Mouse (Mus musculus) hindbrain, embryonic 10.5 days (tissue): ENCODE data around the gene Btrc. TPM values are rescaled to one million over a fixed set of nuclear protein-coding genes. Genes with fewer than 3 reads are reported as not detected.
A peak's percentile ranks its signal among the peaks of the same experiment; 100 is the strongest.

ENCODE experiments used
- DNase-seq: peaks from one replicate; pipeline ENCODE4 v3.0.0-alpha.2; 2017; ENCODE audit warnings: low spot score
- H3K27ac ChIP-seq: fragments of 300-500 bp; sonication (generic); 2 replicates; pipeline ENCODE4 v1.5.1; 2016; ENCODE audit warnings: mild to moderate bottlenecking, moderate library complexity
- H3K27me3 ChIP-seq: fragments of 300-500 bp; sonication (generic); 2 replicates; pipeline ENCODE4 v1.6.1; 2016; ENCODE audit warnings: mild to moderate bottlenecking; ENCODE audit not compliant: poor library complexity, insufficient read depth, severe bottlenecking
- H3K36me3 ChIP-seq: fragments of 300-500 bp; sonication (generic); 2 replicates; pipeline ENCODE4 v1.6.1; 2016; ENCODE audit warnings: mild to moderate bottlenecking, moderate library complexity
- H3K4me1 ChIP-seq: fragments of 300-500 bp; sonication (generic); replicated peaks from 2 replicates; pipeline ENCODE4 v1.6.1; 2016; ENCODE audit warnings: mild to moderate bottlenecking
- H3K4me3 ChIP-seq: fragments of 300-500 bp; sonication (generic); 2 replicates; pipeline ENCODE4 v1.5.1; 2016; ENCODE audit warnings: mild to moderate bottlenecking, moderate library complexity
- H3K9me3 ChIP-seq: fragments of 300-500 bp; sonication (generic); 2 replicates; pipeline ENCODE4 v1.6.1; 2016; ENCODE audit warnings: mild to moderate bottlenecking, moderate library complexity
- WGBS: fragments of 180-500 bp; shearing (Covaris S2); methylation state at CpG from one replicate; pipeline ENCODE4 v1.1.7; 2016; 5-methylcytosine and 5-hydroxymethylcytosine counted together
- polyA plus RNA-seq: library from polyadenylated mRNA; unstranded; fragments of >200 nt; fragmentation: Nextera tagmentation; extraction: Ambion mirVana; gene quantifications from 2 replicates; pipeline ENCODE4 v1.2.1, GENCODE M21; 2016

Btrc gene
- polyA plus RNA-seq, 1 experiment from 2014 or later, result 48.1 TPM

GRCm38 (mm10) chr19:45529294-45529693 is 165.8 kb downstream of the Btrc start:
- WGBS, result 87% methylated on average over 5 of the region's 5 CpGs
- DNase-seq, result no peak
- H3K9me3 ChIP-seq, result no peaks in the 10 kb centered on the region
- peaks cover 53% of the 10 kb centered on the region for H3K36me3 ChIP-seq
- peaks cover 5% of the 10 kb centered on the region; the same call in 1 of the 2 replicates for H3K27me3 ChIP-seq
- peaks cover 2% of the 10 kb centered on the region for H3K4me1 ChIP-seq
- no peak overlapping the region for H3K4me3 ChIP-seq
- H3K27ac ChIP-seq, result no peak overlapping the region

- Histone ChIP-seq H3K4me1 (peaks cover 9% of the 10 kb centered on the region), H3K4me3 (no peak overlapping the region), H3K27ac (no peak overlapping the region), H3K27me3 (peaks cover 8% of the 10 kb centered on the region), H3K9me3 (no peaks in the 10 kb centered on the region), H3K36me3 (peaks cover 45% of the 10 kb centered on the region)
- no peak for DNase-seq
- WGBS, result 88% methylated on average over 15 of the region's 15 CpGs
Measured at GRCm38 (mm10) chr19:45530200-45530995, 166.9 kb downstream of the Btrc start.

GRCm38 (mm10) chr19:45531554-45531953 is 168.0 kb downstream of the Btrc start:
- WGBS, result 68% methylated on average over 6 of the region's 6 CpGs
- H3K9me3 ChIP-seq, result no peaks in the 10 kb centered on the region
- peaks cover 44% of the 10 kb centered on the region for H3K36me3 ChIP-seq
- no peak overlapping the region for H3K4me3 ChIP-seq
- peaks cover 15% of the 10 kb centered on the region for H3K4me1 ChIP-seq
- H3K27ac ChIP-seq, result no peak overlapping the region
- H3K27me3 ChIP-seq, result peaks cover 19% of the 10 kb centered on the region
- DNase-seq, result no peak

GRCm38 (mm10) chr19:45533617-45534016 is 170.1 kb downstream of the Btrc start:
- peaks cover 33% of the 10 kb centered on the region for H3K27me3 ChIP-seq
- no peak overlapping the region for H3K4me3 ChIP-seq
- WGBS, result 73% methylated on average over 7 of the region's 7 CpGs
- no peaks in the 10 kb centered on the region for H3K9me3 ChIP-seq
- no peak overlapping the region for H3K27ac ChIP-seq
- DNase-seq, result no peak
- peaks cover 24% of the 10 kb centered on the region for H3K36me3 ChIP-seq
- H3K4me1 ChIP-seq, result peaks cover 15% of the 10 kb centered on the region

- 81% methylated on average over 8 of the region's 8 CpGs for WGBS
- H3K36me3 ChIP-seq, result peaks cover 7% of the 10 kb centered on the region
- no peak overlapping the region for H3K4me3 ChIP-seq
- peaks cover 49% of the 10 kb centered on the region for H3K27me3 ChIP-seq
- H3K4me1 ChIP-seq, result peaks cover 15% of the 10 kb centered on the region
- DNase-seq, result no peak
- no peaks in the 10 kb centered on the region for H3K9me3 ChIP-seq
- no peak overlapping the region for H3K27ac ChIP-seq
Measured at GRCm38 (mm10) chr19:45535214-45535735, 171.7 kb downstream of the Btrc start.

- 68% methylated on average over 6 of the region's 6 CpGs for WGBS
- Histone ChIP-seq H3K9me3 (no peaks in the 10 kb centered on the region), H3K36me3 (peaks cover 2% of the 10 kb centered on the region; the same call in 1 of the 2 replicates), H3K27ac (no peak overlapping the region), H3K4me1 (peaks cover 21% of the 10 kb centered on the region), H3K27me3 (peaks cover 53% of the 10 kb centered on the region), H3K4me3 (no peak overlapping the region)
- no peak for DNase-seq
Measured at GRCm38 (mm10) chr19:45535929-45536328, 172.4 kb downstream of the Btrc start.

GRCm38 (mm10) chr19:45537505-45537904 is 174.0 kb downstream of the Btrc start:
- peaks cover 32% of the 10 kb centered on the region for H3K4me1 ChIP-seq
- peaks cover 67% of the 10 kb centered on the region for H3K27me3 ChIP-seq
- no peak overlapping the region for H3K27ac ChIP-seq
- 40% methylated on average over 1 of the region's 1 CpGs for WGBS
- no peaks in the 10 kb centered on the region for H3K36me3 ChIP-seq
- H3K9me3 ChIP-seq, result no peaks in the 10 kb centered on the region
- DNase-seq, result peak; percentile 47
- H3K4me3 ChIP-seq, result no peak overlapping the region

GRCm38 (mm10) chr19:45540657-45541408 is 177.3 kb downstream of the Btrc start:
- Histone ChIP-seq H3K27ac (peak overlapping the region; percentile 83), H3K4me3 (peak overlapping the region; percentile 58), H3K4me1 (peaks cover 39% of the 10 kb centered on the region), H3K27me3 (peaks cover 92% of the 10 kb centered on the region), H3K36me3 (no peaks in the 10 kb centered on the region), H3K9me3 (no peaks in the 10 kb centered on the region)
- WGBS, result 24% methylated on average over 8 of the region's 8 CpGs
- DNase-seq, result no peak

GRCm38 (mm10) chr19:45541409-45542041 is 178.0 kb downstream of the Btrc start:
- Histone ChIP-seq H3K9me3 (no peaks in the 10 kb centered on the region), H3K27ac (peak overlapping the region; percentile 83), H3K4me3 (peak overlapping the region; percentile 58), H3K36me3 (no peaks in the 10 kb centered on the region), H3K4me1 (peaks cover 35% of the 10 kb centered on the region), H3K27me3 (peaks cover 92% of the 10 kb centered on the region)
- WGBS, result under 1% methylated on average over 37 of the region's 58 CpGs
- peak; percentile 74 for DNase-seq

- DNase-seq, result no peak
- H3K27me3 ChIP-seq, result peaks cover 98% of the 10 kb centered on the region
Measured at GRCm38 (mm10) chr19:45542061-45542460, 178.5 kb downstream of the Btrc start.

GRCm38 (mm10) chr19:45544152-45544924 is 180.8 kb downstream of the Btrc start:
- Histone ChIP-seq H3K27me3 (peaks cover 100% of the 10 kb centered on the region), H3K27ac (no peak overlapping the region)
- under 1% methylated on average over 22 of the region's 26 CpGs for WGBS

More at GRCm38 (mm10) chr19:45542061-45542460, 178.5 kb downstream of the Btrc start:
- Histone ChIP-seq H3K36me3 (no peaks in the 10 kb centered on the region), H3K27ac (peak overlapping the region; percentile 83), H3K9me3 (no peaks in the 10 kb centered on the region), H3K4me3 (peak overlapping the region; percentile 58), H3K4me1 (peaks cover 35% of the 10 kb centered on the region)
- 9% methylated on average over 3 of the region's 3 CpGs for WGBS

GRCm38 (mm10) chr19:45544925-45545321 is 181.4 kb downstream of the Btrc start:
- WGBS, result under 1% methylated on average over 30 of the region's 30 CpGs
- H3K27me3 ChIP-seq, result peaks cover 100% of the 10 kb centered on the region
- H3K27ac ChIP-seq, result no peak overlapping the region
- DNase-seq, result peak; percentile 85
- H3K4me3 ChIP-seq, result peak overlapping the region; percentile 50
- peaks cover 49% of the 10 kb centered on the region for H3K4me1 ChIP-seq
- no peaks in the 10 kb centered on the region for H3K36me3 ChIP-seq
- H3K9me3 ChIP-seq, result no peaks in the 10 kb centered on the region

More at GRCm38 (mm10) chr19:45544152-45544924, 180.8 kb downstream of the Btrc start:
- H3K9me3 ChIP-seq, result no peaks in the 10 kb centered on the region
- peaks cover 49% of the 10 kb centered on the region for H3K4me1 ChIP-seq
- H3K36me3 ChIP-seq, result no peaks in the 10 kb centered on the region
- H3K4me3 ChIP-seq, result peak overlapping the region; percentile 50
- peak; percentile 18 for DNase-seq
